Mouse (Mus musculus) cerebellum, adult 18-20 months (tissue): ENCODE data around the gene Cyb5r2.

Experiments
- DNase-seq, 2 experiments: peaks; one replicate each; pipeline ENCODE4 v3.0.0; 2021

Cyb5r2 gene

GRCm38 (mm10) chr7:107720771-107721170 lies 37.1 kb downstream of the Cyb5r2 start:
- no peak for DNase-seq

DNA sequence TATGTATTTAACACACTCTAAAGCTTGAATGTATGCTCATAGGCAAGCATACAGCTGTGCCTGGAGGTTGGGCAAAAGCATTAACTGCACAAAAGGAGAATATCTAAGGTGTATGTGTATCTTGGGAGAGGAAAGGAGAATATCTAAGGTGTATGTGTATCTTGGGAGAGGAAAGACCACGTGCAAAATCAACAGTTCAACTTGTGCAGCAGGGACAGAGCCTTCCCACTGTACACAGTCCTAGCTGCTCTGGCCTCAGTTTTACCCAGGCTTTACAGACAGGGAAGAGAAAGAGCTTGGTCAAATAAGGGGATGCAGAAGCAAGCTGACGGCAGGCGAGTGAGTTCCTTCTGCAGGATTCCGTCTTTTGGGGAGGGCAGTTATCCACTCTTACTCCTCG lies 43.8 kb downstream of the Cyb5r2 start:
- DNase-seq = no peak

GRCm38 (mm10) chr7:107712743-107713142 lies 45.1 kb downstream of the Cyb5r2 start:
- DNase-seq = no peak

DNA sequence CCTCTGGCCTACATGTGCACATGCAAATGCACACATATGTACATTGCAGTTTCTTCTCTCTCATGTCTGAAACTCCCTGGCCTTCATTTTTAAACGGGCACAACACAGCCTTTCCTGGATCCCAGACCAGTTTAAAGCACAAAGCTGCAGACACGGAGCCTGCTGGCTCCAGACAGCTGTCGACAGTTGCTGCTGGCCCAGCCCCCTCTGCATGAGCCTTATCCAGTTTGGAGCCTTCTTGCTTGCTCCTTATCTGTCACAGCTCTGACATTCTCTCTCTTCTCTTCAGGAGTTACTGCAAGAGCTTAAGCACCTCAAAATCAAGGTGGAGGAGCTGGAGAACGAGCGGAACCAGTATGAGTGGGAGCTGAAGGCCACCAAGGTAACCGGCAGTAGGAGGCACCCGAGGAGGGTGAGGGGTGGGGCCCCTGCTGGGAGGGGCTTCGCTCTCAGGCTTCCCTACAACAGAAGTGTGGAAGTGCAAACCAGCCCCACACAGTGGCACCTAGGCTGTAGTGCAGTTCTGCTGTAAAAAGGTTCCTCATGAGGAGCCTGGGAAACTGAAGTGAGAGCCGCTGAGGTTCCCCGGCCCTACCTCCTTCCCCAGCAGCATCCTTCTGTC lies 49.2 kb downstream of the Cyb5r2 start:
- peak in 1 of 2 experiments; percentile 23 for DNase-seq

DNA sequence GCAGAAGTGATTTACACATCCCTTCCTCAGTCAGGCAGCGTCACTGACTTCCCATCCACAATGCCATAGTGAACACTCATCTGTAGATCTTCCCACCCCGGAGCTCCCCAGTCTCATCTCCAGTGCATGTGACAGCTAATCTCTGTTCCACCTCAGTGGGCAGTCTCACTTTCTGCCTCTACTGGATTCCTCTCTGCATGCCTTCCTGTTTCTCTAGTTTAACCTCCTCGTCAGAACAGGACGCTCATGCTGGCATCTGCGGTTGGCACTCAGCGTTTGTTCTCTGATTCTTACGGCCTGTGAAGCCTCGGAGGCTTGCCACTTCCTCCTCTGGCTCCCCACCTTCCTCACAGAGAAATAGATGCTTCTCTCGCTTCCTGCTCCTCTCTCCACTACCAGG lies 50.2 kb downstream of the Cyb5r2 start:
- no peak for DNase-seq

DNA sequence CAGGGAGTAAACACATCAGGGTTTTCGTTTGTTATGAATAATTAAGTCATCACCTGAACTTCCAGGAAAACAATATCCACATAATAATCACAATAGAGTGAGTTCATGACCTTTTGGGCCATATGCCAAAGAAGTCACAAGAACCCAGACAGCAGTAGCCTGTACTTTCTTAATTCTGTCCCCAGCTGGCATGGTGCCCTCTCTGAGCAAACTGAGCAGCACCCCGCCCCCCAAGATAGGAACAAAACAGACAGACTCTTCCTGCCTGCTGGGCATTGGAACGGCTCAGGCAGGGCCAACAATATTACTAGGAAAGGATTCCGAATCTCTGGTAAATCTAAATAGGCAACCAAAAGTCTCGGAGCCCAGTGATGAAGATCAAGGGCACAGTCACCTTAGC lies 51.9 kb downstream of the Cyb5r2 start:
- DNase-seq = no peak

- DNase-seq = no peak
Measured at GRCm38 (mm10) chr7:107702461-107703380, 55.1 kb downstream of the Cyb5r2 start.

- no peak for DNase-seq
Measured at GRCm38 (mm10) chr7:107700646-107701045, 57.2 kb downstream of the Cyb5r2 start.

GRCm38 (mm10) chr7:107699926-107700325 lies 57.9 kb downstream of the Cyb5r2 start:
- no peak for DNase-seq
